Mouse (Mus musculus) stomach, postnatal 0 days (tissue): ENCODE results near the gene Gtdc1. TPM values are rescaled to one million over a fixed set of nuclear protein-coding genes. Genes with fewer than 3 reads are reported as not detected.

ENCODE experiments used
- ATAC-seq: fragments of 200-750 bp; cut with Nextera tagmentation; 2 replicates; pipeline ENCODE4 v1.8.0; 2017; ENCODE audit not compliant: low FRiP score, low TSS enrichment
- DNase-seq: peaks from one replicate; pipeline ENCODE4 v3.0.0-alpha.2; 2016; ENCODE audit warnings: low spot score
- H3K27ac ChIP-seq: fragments of 300-500 bp; sonication (generic); replicated peaks from 2 replicates; pipeline ENCODE4 v1.5.1; 2014; ENCODE audit warnings: mild to moderate bottlenecking, control low read depth
- H3K27me3 ChIP-seq: fragments of 300-500 bp; sonication (generic); 2 replicates; pipeline ENCODE4 v1.6.1; 2014; ENCODE audit warnings: low read length; ENCODE audit not compliant: control insufficient read depth, insufficient read depth
- H3K36me3 ChIP-seq: fragments of 300-500 bp; sonication (generic); 2 replicates; pipeline ENCODE4 v1.6.1; 2014; ENCODE audit warnings: low read length, mixed read lengths; ENCODE audit not compliant: control insufficient read depth, insufficient read depth
- H3K4me1 ChIP-seq: fragments of 300-500 bp; sonication (generic); replicated peaks from 2 replicates; pipeline ENCODE4 v1.6.1; 2014; ENCODE audit warnings: antibody characterized with exemption; ENCODE audit not compliant: control insufficient read depth, insufficient read depth
- H3K4me2 ChIP-seq: fragments of 300-500 bp; sonication (generic); replicated peaks from 2 replicates; pipeline ENCODE4 v1.6.1; 2014; ENCODE audit warnings: low read depth, mild to moderate bottlenecking, control low read depth, moderate library complexity
- H3K4me3 ChIP-seq: fragments of 300-500 bp; sonication (generic); 2 replicates; pipeline ENCODE4 v1.5.1; 2014; ENCODE audit warnings: low read depth, low read length, control low read depth
- H3K9ac ChIP-seq: fragments of 300-500 bp; sonication (generic); 2 replicates; pipeline ENCODE4 v1.6.1; 2014; ENCODE audit warnings: mild to moderate bottlenecking, low read length, control low read depth, mixed read lengths
- H3K9me3 ChIP-seq: fragments of 300-500 bp; sonication (generic); 2 replicates; pipeline ENCODE4 v1.6.1; 2016; ENCODE audit warnings: low read length; ENCODE audit not compliant: control insufficient read depth
- CTCF ChIP-seq: IDR thresholded peaks from 2 replicates; pipeline ENCODE4 v1.5.1; 2016; ENCODE audit warnings: antibody characterized with exemption, low read depth, mild to moderate bottlenecking, moderate library complexity
- EP300 ChIP-seq: optimal IDR thresholded peaks from 2 replicates; pipeline ENCODE3; 2016; ENCODE audit warnings: antibody characterized with exemption
- WGBS: fragments of 180-500 bp; shearing (Covaris S2); extraction: QIAGEN DNeasy Blood & Tissue Kit; methylation state at CpG from one replicate; pipeline ENCODE4 v1.1.7; 2014; 5-methylcytosine and 5-hydroxymethylcytosine counted together
- polyA plus RNA-seq: library from polyadenylated mRNA; unstranded; fragments of >200 nt; fragmentation: Nextera tagmentation; extraction: Ambion mirVana; gene quantifications from 2 replicates; pipeline ENCODE4 v1.2.1, GENCODE M21; 2015

Gtdc1 gene
- polyA plus RNA-seq, 1 experiment from 2014 or later: 6.3 TPM

GRCm38 (mm10) chr2:44638157-44638556 is 289.3 kb downstream of the Gtdc1 start:
- H3K4me3 ChIP-seq: no peak overlapping the region
- H3K9me3 ChIP-seq: no peaks in the 10 kb centered on the region
- no peaks in the 10 kb centered on the region for H3K36me3 ChIP-seq
- H3K27ac ChIP-seq: no peak overlapping the region
- TF ChIP-seq CTCF: no peak
- TF ChIP-seq EP300: no peak
- no peak overlapping the region for H3K9ac ChIP-seq
- 84% methylated on average over 4 of the region's 4 CpGs for WGBS
- no peak for ATAC-seq
- no peaks in the 10 kb centered on the region for H3K4me1 ChIP-seq
- DNase-seq: no peak
- H3K4me2 ChIP-seq: no peak overlapping the region
- H3K27me3 ChIP-seq: no peaks in the 10 kb centered on the region

DNA sequence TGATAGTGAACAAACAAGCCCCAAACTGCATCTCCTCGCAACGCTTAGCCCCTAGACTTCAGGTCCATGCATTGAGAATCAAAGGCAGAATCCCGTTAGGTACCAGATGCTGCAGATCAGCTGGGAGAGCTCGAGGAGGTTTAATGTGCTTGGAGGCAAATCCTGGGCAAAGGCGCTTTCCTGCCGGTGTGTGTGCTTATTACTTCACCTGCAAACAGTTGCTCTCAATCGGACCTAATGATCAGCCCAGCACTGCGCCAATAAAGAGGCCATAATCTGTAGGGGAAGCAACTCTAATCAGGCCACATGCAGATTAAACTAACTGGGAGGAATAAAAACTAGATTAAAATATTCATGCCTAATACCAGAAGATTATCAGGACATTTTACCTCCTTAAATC is 293.5 kb downstream of the Gtdc1 start:
- Histone ChIP-seq H3K27me3 (no peaks in the 10 kb centered on the region), H3K4me2 (no peak overlapping the region), H3K4me3 (no peak overlapping the region), H3K36me3 (no peaks in the 10 kb centered on the region), H3K4me1 (no peaks in the 10 kb centered on the region), H3K9me3 (no peaks in the 10 kb centered on the region), H3K9ac (no peak overlapping the region), H3K27ac (no peak overlapping the region)
- DNase-seq (no peak), ATAC-seq (no peak)
- TF ChIP-seq EP300 (no peak), CTCF (no peak)
- WGBS: 91% methylated on average over 8 of the region's 8 CpGs

DNA sequence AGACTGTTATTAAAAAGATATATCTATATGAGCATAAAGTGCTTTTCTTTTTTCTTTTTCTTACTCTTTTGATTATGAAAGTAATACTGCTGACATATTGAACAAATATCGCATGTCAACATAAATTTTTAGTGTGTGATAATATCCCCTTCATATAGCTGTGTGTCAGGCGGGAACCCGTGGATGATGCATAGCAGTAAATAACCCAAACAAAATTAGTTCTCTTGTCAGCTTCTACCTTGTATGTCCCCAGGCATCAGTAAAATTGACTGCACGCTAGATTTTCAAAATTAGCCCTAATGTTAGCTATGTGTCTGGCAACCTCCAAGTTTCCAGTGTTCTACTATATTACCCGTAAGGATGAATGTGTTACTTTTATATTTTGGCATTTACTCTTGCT is 294.4 kb downstream of the Gtdc1 start:
- Histone ChIP-seq H3K4me1 (no peaks in the 10 kb centered on the region), H3K27me3 (no peaks in the 10 kb centered on the region), H3K36me3 (no peaks in the 10 kb centered on the region), H3K9ac (no peak overlapping the region), H3K9me3 (no peaks in the 10 kb centered on the region), H3K27ac (no peak overlapping the region), H3K4me2 (no peak overlapping the region), H3K4me3 (no peak overlapping the region)
- WGBS: 72% methylated on average over 5 of the region's 5 CpGs
- DNase-seq (no peak), ATAC-seq (no peak)
- TF ChIP-seq EP300: no peak
- no peak for TF ChIP-seq CTCF

DNA sequence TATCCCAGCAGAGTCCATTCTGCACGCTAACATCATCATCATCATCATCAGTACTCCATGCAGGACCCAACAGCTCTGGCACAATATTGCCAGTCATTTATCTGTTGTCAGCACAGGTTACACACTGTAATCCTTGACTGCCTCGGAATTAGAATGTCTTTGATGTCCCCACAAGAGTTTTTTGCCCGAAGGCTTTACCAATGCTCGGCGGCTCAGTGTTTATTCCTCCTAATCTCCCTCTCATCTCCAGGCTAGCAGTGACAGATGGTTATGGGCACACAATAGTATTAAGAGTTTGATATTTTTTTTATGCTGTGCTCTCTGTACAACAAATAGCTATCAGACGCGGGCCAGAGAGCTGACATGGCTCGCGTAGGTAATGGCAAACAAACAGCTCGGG is 294.9 kb downstream of the Gtdc1 start:
- no peak overlapping the region for H3K9ac ChIP-seq
- no peaks in the 10 kb centered on the region for H3K9me3 ChIP-seq
- no peak overlapping the region for H3K4me3 ChIP-seq
- no peaks in the 10 kb centered on the region for H3K4me1 ChIP-seq
- H3K36me3 ChIP-seq: no peaks in the 10 kb centered on the region
- ATAC-seq (no peak), DNase-seq (no peak)
- no peak for TF ChIP-seq EP300
- no peak for TF ChIP-seq CTCF
- H3K27me3 ChIP-seq: no peaks in the 10 kb centered on the region
- no peak overlapping the region for H3K27ac ChIP-seq
- WGBS: 39% methylated on average over 10 of the region's 10 CpGs
- H3K4me2 ChIP-seq: no peak overlapping the region

GRCm38 (mm10) chr2:44631064-44631463 is 296.4 kb downstream of the Gtdc1 start:
- 72% methylated on average over 3 of the region's 3 CpGs for WGBS
- TF ChIP-seq CTCF (no peak), EP300 (no peak)
- ATAC-seq: no peak

GRCm38 (mm10) chr2:44628778-44629177 is 298.7 kb downstream of the Gtdc1 start:
- no peak for DNase-seq
- Histone ChIP-seq H3K4me3 (no peak overlapping the region), H3K27me3 (no peaks in the 10 kb centered on the region), H3K36me3 (no peaks in the 10 kb centered on the region), H3K4me1 (no peaks in the 10 kb centered on the region), H3K9me3 (no peaks in the 10 kb centered on the region), H3K4me2 (no peak overlapping the region), H3K9ac (no peak overlapping the region), H3K27ac (no peak overlapping the region)
- TF ChIP-seq EP300 (no peak), CTCF (no peak)
- 96% methylated on average over 1 of the region's 1 CpGs for WGBS
- no peak for ATAC-seq

More at GRCm38 (mm10) chr2:44631064-44631463, 296.4 kb downstream of the Gtdc1 start:
- no peak for DNase-seq
- H3K4me3 ChIP-seq: no peak overlapping the region
- H3K9ac ChIP-seq: no peak overlapping the region
- no peaks in the 10 kb centered on the region for H3K36me3 ChIP-seq
- H3K9me3 ChIP-seq: no peaks in the 10 kb centered on the region
- no peaks in the 10 kb centered on the region for H3K4me1 ChIP-seq
- H3K27me3 ChIP-seq: no peaks in the 10 kb centered on the region
- H3K27ac ChIP-seq: no peak overlapping the region
- H3K4me2 ChIP-seq: no peak overlapping the region
